Mouse (Mus musculus): ENCODE results near the gene Olfr594. TPM values are rescaled to one million over a fixed set of nuclear protein-coding genes. Genes with fewer than 3 reads are reported as not detected.
"Not testable (repeated sequence)": the region's sequence is repeated elsewhere in the genome, so short reads cannot be mapped to it uniquely, and the experiment has no call there.

The Olfr594 gene
- not detected for total RNA-seq (2018; cell fraction: chromatin; rRNA removed)
- not detected for total RNA-seq (2018; cell fraction: cytosol; rRNA removed)
- not detected for total RNA-seq (2018; cell fraction: nucleus; rRNA removed)
- not detected in 3 replicates for polyA plus RNA-seq (2018)

DNA sequence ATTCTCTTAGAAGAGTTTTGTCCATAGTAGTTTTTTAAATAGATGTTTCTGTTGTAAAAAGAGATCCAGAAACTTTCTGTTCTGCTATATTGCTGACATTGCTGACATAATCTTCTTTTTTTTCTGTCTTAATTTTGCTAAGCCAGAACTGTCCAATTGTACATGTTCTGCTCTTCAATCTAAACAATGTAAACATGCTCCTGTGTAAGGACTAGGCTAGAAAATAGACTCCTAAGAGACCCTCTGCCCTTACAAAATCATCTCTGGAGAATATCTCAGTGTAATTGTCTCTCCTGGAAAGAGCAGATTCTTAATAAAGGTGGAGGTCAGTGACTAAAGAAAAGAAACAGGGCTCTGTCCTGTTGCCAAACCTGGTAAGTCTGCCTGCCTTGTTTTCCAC lies at the start of gene Olfr594:
TSS of gene Olfr594 (plus strand) at position 301 of the 400 bp plus-strand sequence.
- no peaks in the 10 kb centered on the region for H3K79me2 ChIP-seq (ENCODE audit: inconsistent target)
- H3K4me3 ChIP-seq (ENCODE audit: inconsistent target): no peak within 1 kb of the TSS
- H3K36me3 ChIP-seq (ENCODE audit: inconsistent target): no peaks in the 10 kb centered on the region
- H3K27ac ChIP-seq: no peak within 1 kb of the TSS

DNA sequence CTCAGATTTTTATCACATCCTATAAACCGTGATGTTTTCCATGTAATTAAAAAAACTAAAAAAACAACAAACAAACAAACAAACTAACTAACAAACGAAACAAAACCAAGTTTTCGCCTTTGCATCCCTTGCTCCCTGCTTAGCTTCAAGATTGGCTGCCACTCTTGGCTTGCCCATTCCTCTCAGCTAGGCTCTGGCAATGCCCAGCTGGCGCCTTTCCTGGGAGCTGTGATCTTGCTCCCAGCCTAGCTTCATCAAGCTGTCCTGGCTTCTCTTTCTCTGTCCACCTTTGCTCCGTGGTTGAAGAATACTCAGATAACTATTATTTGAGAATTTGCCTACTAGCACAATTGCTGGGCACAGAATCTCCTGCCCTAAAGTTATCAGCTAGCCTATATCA lies 47.1 kb upstream of the Olfr594 start:
- Histone ChIP-seq H3K4me3 (ENCODE audit: inconsistent target) (no peak overlapping the region), H3K79me2 (ENCODE audit: inconsistent target) (no peaks in the 10 kb centered on the region), H3K27ac (no peak overlapping the region), H3K36me3 (ENCODE audit: inconsistent target) (no peaks in the 10 kb centered on the region)
- WGBS (ENCODE audit: missing documents): 76% methylated on average over 5 of the region's 5 CpGs

DNA sequence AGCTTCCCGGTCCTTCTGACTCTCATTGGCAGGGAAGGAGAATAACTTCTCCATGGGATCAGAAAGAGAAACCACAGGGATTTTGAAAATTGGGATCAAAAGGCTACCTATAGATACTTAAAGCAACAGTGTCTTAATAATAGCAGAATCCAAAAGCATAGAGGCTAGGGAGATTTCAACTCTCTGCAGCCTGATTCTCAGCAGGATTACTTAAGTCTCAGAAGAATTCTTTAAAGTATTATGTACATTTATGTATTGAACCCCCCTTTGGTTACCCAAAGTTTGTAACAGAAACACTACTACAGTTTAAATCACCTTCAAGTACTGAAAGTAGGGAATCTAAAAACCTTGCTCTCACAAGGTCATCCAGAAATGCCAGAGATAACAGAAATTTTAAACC lies 38.6 kb upstream of the Olfr594 start, which contains the start of gene Olfr591:
TSS of gene Olfr591 (minus strand) at position 101 of the 400 bp plus-strand sequence.
- no peaks in the 10 kb centered on the region for H3K79me2 ChIP-seq (ENCODE audit: inconsistent target)
- H3K27ac ChIP-seq: no peak within 1 kb of the TSS
- H3K4me3 ChIP-seq (ENCODE audit: inconsistent target): no peak within 1 kb of the TSS
- WGBS (ENCODE audit: missing documents): 83% methylated on average over 1 of the region's 1 CpGs
- no peaks in the 10 kb centered on the region for H3K36me3 ChIP-seq (ENCODE audit: inconsistent target)

DNA sequence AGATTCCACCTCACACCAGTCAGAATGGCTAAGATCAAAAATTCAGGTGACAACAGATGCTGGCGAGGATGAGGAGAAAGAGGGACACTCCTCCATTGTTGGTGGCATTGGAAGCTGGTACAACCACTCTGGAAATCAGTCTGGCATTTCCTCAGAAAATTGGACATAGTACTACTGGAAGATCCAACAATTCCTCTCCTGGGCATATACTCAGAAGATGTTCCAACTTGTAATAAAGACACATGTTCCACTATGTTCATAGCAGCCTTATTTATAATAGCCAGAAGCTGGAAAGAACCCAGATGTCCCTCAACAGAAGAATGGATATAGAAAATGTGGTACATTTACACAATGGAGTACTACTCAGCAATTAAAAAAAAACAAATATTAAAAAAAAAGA lies 32.3 kb upstream of the Olfr594 start, which contains the start of gene Olfr592:
TSS of gene Olfr592 (plus strand) at position 301 of the 400 bp plus-strand sequence.
- not testable (repeated sequence) for H3K27ac ChIP-seq; H3K79me2 ChIP-seq (ENCODE audit: inconsistent target); H3K36me3 ChIP-seq (ENCODE audit: inconsistent target); H3K4me3 ChIP-seq (ENCODE audit: inconsistent target)
- WGBS (ENCODE audit: missing documents): 80% methylated on average over 1 of the region's 1 CpGs

DNA sequence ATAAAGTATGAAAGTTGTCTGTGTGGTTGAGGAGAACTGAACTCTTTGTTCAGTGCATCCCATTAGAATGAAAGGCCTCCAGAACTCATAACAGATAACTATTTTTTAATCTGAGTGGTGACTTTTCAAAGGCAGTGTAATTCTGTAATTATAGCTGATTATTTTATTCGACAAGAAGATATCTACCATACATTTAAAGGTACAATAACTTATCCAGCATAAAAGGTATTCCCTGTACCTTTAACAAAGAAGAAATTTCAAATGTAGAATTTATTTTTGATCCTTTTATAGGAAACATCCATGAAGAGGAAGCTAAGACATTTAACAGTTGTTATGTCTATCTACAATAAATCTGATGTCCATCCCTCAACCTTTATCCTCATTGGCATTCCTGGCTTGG lies 5.2 kb upstream of the Olfr594 start, which contains the start of gene Olfr593:
TSS of gene Olfr593 (plus strand) at position 301 of the 400 bp plus-strand sequence.
- Histone ChIP-seq H3K27ac (no peak within 1 kb of the TSS), H3K36me3 (ENCODE audit: inconsistent target) (no peaks in the 10 kb centered on the region), H3K79me2 (ENCODE audit: inconsistent target) (no peaks in the 10 kb centered on the region), H3K4me3 (ENCODE audit: inconsistent target) (no peak within 1 kb of the TSS)
- 85% methylated on average over 1 of the region's 1 CpGs for WGBS (ENCODE audit: missing documents)

DNA sequence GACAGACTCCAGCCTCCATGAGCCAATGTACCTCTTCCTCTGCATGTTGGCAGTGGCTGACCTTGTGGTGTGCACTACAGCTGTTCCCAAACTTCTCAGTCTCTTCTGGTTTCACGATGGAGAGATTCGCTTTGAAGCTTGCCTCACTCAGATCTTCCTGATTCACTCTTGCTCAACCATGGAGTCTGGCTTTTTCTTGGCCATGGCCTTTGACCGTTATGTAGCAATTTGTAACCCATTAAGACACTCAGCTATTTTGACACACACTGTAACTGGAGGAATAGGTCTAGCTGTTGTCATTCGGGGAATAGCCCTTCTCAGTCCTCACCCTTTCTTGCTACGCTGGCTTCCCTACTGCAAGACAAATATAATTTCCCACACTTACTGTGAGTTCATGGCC lies 4.7 kb upstream of the Olfr594 start:
- 83% methylated on average over 5 of the region's 5 CpGs for WGBS (ENCODE audit: missing documents)
- H3K27ac ChIP-seq; H3K79me2 ChIP-seq (ENCODE audit: inconsistent target): not testable (repeated sequence)

DNA sequence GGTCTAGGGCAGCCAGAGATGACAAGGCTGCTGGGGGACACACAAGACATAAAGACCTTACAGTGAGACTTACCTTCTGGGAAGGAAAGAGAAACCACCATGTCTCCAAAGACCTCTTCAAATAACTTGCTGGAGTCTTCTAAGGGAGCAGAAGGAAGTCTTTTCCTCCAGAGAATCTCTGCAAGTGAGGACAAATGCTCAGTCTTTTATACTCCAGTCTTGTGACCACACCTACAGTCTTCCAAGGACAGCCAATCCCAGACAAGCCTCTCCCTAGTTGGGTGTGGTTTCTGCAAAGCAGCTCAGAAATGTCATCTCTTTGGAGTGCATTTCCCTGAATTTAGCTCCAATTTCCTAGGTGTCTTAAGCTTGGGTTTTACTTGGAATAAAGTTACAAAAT lies 35.6 kb downstream of the Olfr594 start, which contains the start of gene Usp17ld:
TSS of gene Usp17ld (minus strand) at position 101 of the 400 bp plus-strand sequence.
- not testable (repeated sequence) for H3K27ac ChIP-seq

More for the DNA sequence above, 4.7 kb upstream of the Olfr594 start:
- H3K36me3 ChIP-seq (ENCODE audit: inconsistent target); H3K4me3 ChIP-seq (ENCODE audit: inconsistent target): not testable (repeated sequence)

More for the DNA sequence above, 35.6 kb downstream of the Olfr594 start, which contains the start of gene Usp17ld:
- H3K79me2 ChIP-seq (ENCODE audit: inconsistent target); H3K4me3 ChIP-seq (ENCODE audit: inconsistent target); H3K36me3 ChIP-seq (ENCODE audit: inconsistent target): not testable (repeated sequence)

Other genes starting within 250 kb of the Olfr594 start
- not detected in 3 replicates for gene Olfr577, start 241.1 kb upstream of the Olfr594 start, polyA plus RNA-seq (2018)
- not detected in 3 replicates for gene Olfr578, start 227.7 kb upstream of the Olfr594 start, polyA plus RNA-seq (2018)
- not detected in 3 replicates for gene Olfr582, start 179.0 kb upstream of the Olfr594 start, polyA plus RNA-seq (2018)
- not detected in 3 replicates for gene Olfr583, start 165.7 kb upstream of the Olfr594 start, polyA plus RNA-seq (2018)
- not detected in 3 replicates for gene Olfr584, start 135.1 kb upstream of the Olfr594 start, polyA plus RNA-seq (2018)
- not detected in 3 replicates for gene Olfr585, start 119.3 kb upstream of the Olfr594 start, polyA plus RNA-seq (2018)
- gene Olfr586, start 91.4 kb upstream of the Olfr594 start, polyA plus RNA-seq (2018): not detected in 3 replicates
- gene Olfr588-ps1, start 76.1 kb upstream of the Olfr594 start, polyA plus RNA-seq (2018): not detected in 3 replicates
- gene Olfr589, start 60.6 kb upstream of the Olfr594 start, polyA plus RNA-seq (2018): not detected in 3 replicates
- gene Olfr591, start 38.7 kb upstream of the Olfr594 start, polyA plus RNA-seq (2018): not detected in 3 replicates
- not detected in 3 replicates for gene Olfr592, start 32.2 kb upstream of the Olfr594 start, polyA plus RNA-seq (2018)
- gene Olfr593, start 5.1 kb upstream of the Olfr594 start, polyA plus RNA-seq (2018): not detected in 3 replicates
- gene Usp17ld, start 35.5 kb downstream of the Olfr594 start, polyA plus RNA-seq (2018): not detected in 3 replicates
- not detected in 3 replicates for gene Olfr596, start 88.7 kb downstream of the Olfr594 start, polyA plus RNA-seq (2018)
- not detected in 3 replicates for gene Olfr597, start 99.3 kb downstream of the Olfr594 start, polyA plus RNA-seq (2018)
- not detected in 3 replicates for gene Olfr598, start 106.6 kb downstream of the Olfr594 start, polyA plus RNA-seq (2018)
- not detected in 3 replicates for gene Olfr599, start 118.9 kb downstream of the Olfr594 start, polyA plus RNA-seq (2018)
- not detected in 3 replicates for gene Olfr600, start 132.7 kb downstream of the Olfr594 start, polyA plus RNA-seq (2018)
- not detected in 3 replicates for gene Olfr601, start 145.7 kb downstream of the Olfr594 start, polyA plus RNA-seq (2018)
- gene Olfr603, start 169.2 kb downstream of the Olfr594 start, polyA plus RNA-seq (2018): not detected in 3 replicates
- gene Usp17lc, start 198.1 kb downstream of the Olfr594 start, polyA plus RNA-seq (2018): not detected in 3 replicates
- not detected in 3 replicates for gene Olfr605, start 228.4 kb downstream of the Olfr594 start, polyA plus RNA-seq (2018)
- not detected in 3 replicates for gene Olfr606, start 232.1 kb downstream of the Olfr594 start, polyA plus RNA-seq (2018)
- not detected in 3 replicates for gene Olfr607, start 247.2 kb downstream of the Olfr594 start, polyA plus RNA-seq (2018)

Measured in macrophage (primary cell).